Mouse (Mus musculus) bone marrow, adult 2 months (tissue): ENCODE measurements around the gene Pif1. TPM values are rescaled to one million over a fixed set of nuclear protein-coding genes. Genes with fewer than 3 reads are reported as not detected.
A peak's percentile ranks its signal among the peaks of the same experiment; 100 is the strongest.

Experiments
- H3K27ac ChIP-seq: fragments of 200-500 bp; 2 replicates; pipeline ENCODE4 v1.5.1; 2012; ENCODE audit warnings: low read depth, mild to moderate bottlenecking, control low read depth, inconsistent platforms, low read length; ENCODE audit not compliant: control insufficient read depth, poor library complexity, insufficient read depth
- H3K4me1 ChIP-seq: fragments of 200-500 bp; 2 replicates; pipeline ENCODE4 v1.6.1; 2011; ENCODE audit warnings: low read length; ENCODE audit not compliant: control insufficient read depth, insufficient read depth
- H3K4me3 ChIP-seq: fragments of 200-500 bp; replicated peaks from 2 replicates; pipeline ENCODE3; 2011; ENCODE audit warnings: mild to moderate bottlenecking, low read depth, low read length, control low read depth; ENCODE audit not compliant: control insufficient read depth
- CTCF ChIP-seq: fragments of 200-500 bp; IDR thresholded peaks from 2 replicates; pipeline ENCODE4 v1.5.1; 2011; ENCODE audit warnings: low read length, control low read depth; ENCODE audit not compliant: control insufficient read depth, insufficient read depth
- POLR2A ChIP-seq: fragments of 200-500 bp; IDR thresholded peaks from 2 replicates; pipeline ENCODE4 v1.6.1; 2011; ENCODE audit warnings: low read depth, mild to moderate bottlenecking, control low read depth, low read length, borderline replicate concordance; ENCODE audit not compliant: control insufficient read depth
- WGBS: fragments of 180-500 bp; shearing (Covaris S2); methylation state at CpG from one replicate; pipeline ENCODE4 v1.1.7; 2018; 5-methylcytosine and 5-hydroxymethylcytosine counted together
- polyA plus RNA-seq: library from polyadenylated mRNA; stranded (reverse); fragments of >200 nt; gene quantifications from 2 replicates; pipeline ENCODE4 v1.2.4, GENCODE M21; 2011; ENCODE audit warnings: low replicate concordance; ENCODE audit not compliant: missing spikeins, insufficient read depth, insufficient read length

The Pif1 gene
- polyA plus RNA-seq, 1 experiment: 29.8 TPM

DNA sequence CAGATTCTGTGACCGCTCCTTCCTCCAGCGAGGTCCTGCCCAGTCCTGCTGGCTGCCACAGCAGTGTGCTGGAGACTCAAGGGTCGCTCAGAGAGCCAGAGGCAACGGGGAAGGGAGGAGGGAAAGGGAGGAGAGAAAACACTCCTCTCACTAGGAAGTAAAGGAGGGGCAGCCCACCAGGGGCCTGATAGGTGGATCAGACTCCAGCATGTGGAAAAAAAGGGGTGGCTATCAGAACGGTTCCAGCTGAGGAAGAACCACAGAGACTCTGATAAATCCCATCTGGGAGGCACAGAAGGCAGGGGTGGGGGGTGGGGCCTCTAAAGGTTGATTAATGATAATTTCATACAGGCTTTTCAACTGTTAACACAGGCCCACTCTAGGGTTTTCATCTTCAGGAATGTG, 32.0 kb upstream of the Pif1 start:
- Histone ChIP-seq H3K4me3 (no peak overlapping the region), H3K4me1 (peaks cover 18% of the 10 kb centered on the region)

DNA sequence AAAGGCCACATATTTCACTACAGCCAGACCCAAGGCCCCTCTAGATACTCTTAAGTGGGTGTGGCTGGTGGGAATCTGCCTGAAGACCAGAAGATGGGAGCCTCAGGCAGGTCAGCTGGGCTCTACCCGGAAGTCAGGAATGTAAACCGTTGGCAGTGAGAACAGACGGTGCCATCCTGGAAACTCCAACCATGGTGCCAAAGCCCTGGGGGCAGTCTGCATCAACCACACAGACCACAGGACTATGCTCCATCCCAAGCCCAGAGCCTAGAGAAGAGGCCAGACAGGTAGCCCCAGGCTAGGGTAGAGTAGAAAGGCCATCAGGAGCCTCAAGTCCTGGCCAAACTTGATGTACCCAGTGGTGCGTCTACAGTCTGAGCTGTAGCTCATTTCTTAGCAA, 31.3 kb upstream of the Pif1 start:
- 79% methylated on average over 4 of the region's 4 CpGs for WGBS
- TF ChIP-seq POLR2A: no peak
- no peak for TF ChIP-seq CTCF
- Histone ChIP-seq H3K4me3 (no peak overlapping the region), H3K27ac (peak overlapping the region; percentile 66), H3K4me1 (peaks cover 18% of the 10 kb centered on the region)

More for the DNA sequence above, 32.0 kb upstream of the Pif1 start:
- peak overlapping the region; percentile 66 for H3K27ac ChIP-seq
- 0 out of 2 replicates have a peak, but pooled peaks have one; percentile 21 for TF ChIP-seq POLR2A
- no peak for TF ChIP-seq CTCF
- 37% methylated on average over 5 of the region's 5 CpGs for WGBS

DNA sequence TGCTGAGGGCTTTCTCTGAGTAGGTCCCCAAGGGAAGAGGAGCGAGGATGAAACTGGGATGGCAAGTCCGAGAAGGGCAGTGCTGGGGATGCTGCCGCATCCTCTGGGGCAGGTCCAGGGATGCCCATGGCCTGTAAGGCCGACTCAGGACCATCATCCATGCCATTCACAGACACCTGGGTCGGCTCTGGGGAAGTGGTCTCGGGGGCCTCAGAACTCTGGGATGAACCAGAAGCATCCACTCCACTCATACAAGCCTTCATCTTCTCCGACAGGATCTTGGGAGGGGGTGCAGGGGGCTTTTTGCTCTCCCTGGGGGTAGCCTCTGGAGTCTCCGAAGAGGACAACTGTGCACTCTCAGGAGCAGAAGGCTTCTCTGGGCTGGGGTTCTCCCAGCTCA, 30.6 kb upstream of the Pif1 start:
- H3K4me1 ChIP-seq: peaks cover 17% of the 10 kb centered on the region; the same call in 1 of the 2 replicates
- TF ChIP-seq CTCF: no peak
- TF ChIP-seq POLR2A: no peak
- H3K4me3 ChIP-seq: no peak overlapping the region
- WGBS: 93% methylated on average over 8 of the region's 8 CpGs
- H3K27ac ChIP-seq: peak overlapping the region; percentile 66; the same call in 1 of the 2 replicates

DNA sequence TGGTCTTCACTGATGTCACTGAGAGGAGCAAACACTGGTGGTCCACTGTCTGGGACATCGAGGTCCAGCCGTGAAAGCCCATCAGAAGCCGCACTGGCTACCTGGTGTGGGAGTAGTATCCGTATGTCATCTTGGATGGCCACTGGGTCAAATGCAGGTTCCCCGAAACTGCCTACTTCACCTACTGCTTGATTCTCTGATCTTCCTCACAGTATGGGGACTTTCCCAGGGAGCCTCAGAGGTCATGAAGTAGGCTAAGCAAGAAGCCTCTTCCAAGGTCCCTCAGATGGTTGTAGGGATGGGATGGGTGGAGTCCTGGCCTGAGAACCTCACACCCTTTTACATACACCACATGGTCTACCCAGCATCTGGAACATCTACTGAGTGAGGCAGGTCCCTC, 30.0 kb upstream of the Pif1 start:
- no peak for TF ChIP-seq POLR2A
- no peak for TF ChIP-seq CTCF
- Histone ChIP-seq H3K4me3 (no peak overlapping the region), H3K4me1 (peaks cover 14% of the 10 kb centered on the region; the same call in 1 of the 2 replicates), H3K27ac (peak overlapping the region; percentile 23; the same call in 1 of the 2 replicates)
- WGBS: 93% methylated on average over 5 of the region's 5 CpGs

DNA sequence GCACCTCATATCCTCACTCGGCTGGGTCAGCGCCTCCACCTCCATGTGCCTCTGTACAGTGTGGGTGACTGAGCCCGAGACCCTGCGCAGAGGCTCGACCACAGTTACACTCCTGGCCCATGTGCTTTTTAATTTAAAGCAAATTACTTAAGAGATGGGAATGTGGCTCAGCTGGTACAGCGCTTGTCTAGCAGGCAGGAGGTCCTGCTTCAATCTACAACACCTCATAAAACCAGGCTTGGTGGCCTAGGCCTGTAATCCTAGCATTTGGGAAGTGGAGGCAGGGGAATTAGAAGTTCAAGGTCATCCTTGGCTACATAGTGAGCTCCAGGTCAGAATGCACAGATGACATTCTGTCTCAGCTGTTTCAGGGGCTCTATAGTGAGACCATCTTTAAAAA, 28.2 kb upstream of the Pif1 start:
- WGBS: 94% methylated on average over 6 of the region's 6 CpGs
- Histone ChIP-seq H3K27ac (no peak overlapping the region), H3K4me1 (peaks cover 13% of the 10 kb centered on the region; the same call in 1 of the 2 replicates), H3K4me3 (no peak overlapping the region)
- no peak for TF ChIP-seq CTCF
- TF ChIP-seq POLR2A: no peak

DNA sequence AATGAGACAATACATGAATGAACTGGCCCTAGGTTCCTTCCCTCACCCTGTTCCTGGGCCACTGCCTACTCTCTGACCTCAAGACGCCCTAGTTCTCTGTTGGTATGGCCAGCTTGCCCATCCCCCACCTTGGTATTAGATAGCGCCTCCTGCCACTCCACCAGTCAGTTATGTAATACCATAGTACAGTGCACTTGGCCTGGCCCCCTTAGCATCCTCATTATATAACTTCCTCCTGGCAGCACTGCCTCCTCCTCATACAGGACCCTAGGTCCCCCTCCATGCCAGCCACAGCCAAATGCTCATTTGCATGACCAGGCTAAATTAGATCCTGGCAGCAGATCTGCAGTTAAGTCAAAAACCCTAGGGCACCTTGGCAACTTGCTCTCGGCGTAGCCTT, 25.9 kb upstream of the Pif1 start:
- H3K27ac ChIP-seq: peak overlapping the region; percentile 46
- H3K4me1 ChIP-seq: peaks cover 8% of the 10 kb centered on the region; the same call in 1 of the 2 replicates
- TF ChIP-seq POLR2A (no peak), CTCF (no peak)
- no peak overlapping the region for H3K4me3 ChIP-seq
- WGBS: 27% methylated on average over 4 of the region's 4 CpGs

DNA sequence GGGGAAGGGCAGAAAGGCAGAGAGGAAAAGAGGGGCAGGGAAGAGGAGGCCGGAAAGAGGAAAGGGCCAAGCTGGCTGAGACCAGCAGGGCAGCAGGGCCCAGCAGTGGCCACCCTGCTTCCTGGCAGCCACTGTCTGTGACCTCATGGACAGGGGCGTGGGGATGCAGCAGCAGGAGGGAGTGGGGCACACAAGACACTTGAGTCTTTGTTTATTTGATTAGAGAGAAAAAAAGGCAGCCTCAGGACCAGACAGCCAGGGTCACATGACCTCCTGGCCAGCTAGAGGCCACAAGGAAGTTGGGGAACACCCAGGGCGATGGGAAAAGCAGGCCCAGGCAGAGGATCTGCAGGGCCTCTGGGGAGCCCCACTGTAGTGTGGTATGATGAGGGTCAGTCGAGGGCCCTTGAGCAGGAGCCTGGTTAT, 24.9 kb upstream of the Pif1 start:
- Histone ChIP-seq H3K4me1 (peaks cover 8% of the 10 kb centered on the region; the same call in 1 of the 2 replicates), H3K27ac (peak overlapping the region; percentile 46; the same call in 1 of the 2 replicates), H3K4me3 (no peak overlapping the region)
- WGBS: 53% methylated on average over 4 of the region's 4 CpGs
- no peak for TF ChIP-seq POLR2A
- no peak for TF ChIP-seq CTCF

DNA sequence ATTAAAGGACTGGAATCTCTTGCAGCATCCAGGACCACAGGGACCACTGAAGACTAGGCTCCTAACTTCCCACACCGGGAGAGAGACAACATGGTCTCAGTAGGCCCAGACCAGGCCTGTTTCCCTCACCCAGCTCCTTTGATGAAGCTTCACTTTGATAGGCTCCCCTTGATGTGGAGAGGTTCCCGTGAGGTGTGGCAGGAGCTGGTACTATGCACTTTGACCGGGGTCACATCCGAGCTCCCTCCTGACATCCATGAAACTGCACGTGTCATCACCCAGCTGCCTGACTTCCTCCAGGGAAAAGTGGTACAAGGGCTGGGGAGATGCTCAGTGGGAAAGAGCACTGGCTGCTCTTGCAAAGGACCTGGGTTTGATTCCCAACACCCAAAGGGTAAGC, 23.9 kb upstream of the Pif1 start:
- no peak overlapping the region for H3K27ac ChIP-seq
- no peak overlapping the region for H3K4me3 ChIP-seq
- 92% methylated on average over 5 of the region's 5 CpGs for WGBS
- TF ChIP-seq CTCF: no peak
- no peak for TF ChIP-seq POLR2A
- peaks cover 8% of the 10 kb centered on the region; the same call in 1 of the 2 replicates for H3K4me1 ChIP-seq

DNA sequence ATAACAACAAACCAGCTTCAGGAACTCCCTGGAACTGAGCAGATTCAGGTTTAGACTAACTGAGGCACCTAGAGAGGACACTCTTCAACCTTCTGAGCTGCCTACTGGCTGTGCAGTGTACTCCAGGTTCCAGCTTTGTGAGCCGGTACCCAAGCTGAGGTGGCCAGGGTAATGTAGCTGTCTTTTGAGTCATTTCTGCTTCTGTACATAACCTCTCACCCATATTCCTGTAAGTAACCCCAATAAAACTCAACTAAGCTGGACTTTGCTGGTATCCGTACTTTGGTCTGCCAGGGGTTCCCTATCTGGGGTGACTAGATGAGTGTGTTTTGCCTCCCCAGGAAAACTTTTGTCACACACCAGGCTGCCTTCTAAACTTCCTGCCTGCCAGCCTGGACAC, 22.3 kb upstream of the Pif1 start:
- Histone ChIP-seq H3K4me3 (no peak overlapping the region), H3K27ac (peak overlapping the region; percentile 17; the same call in 1 of the 2 replicates), H3K4me1 (peaks cover 8% of the 10 kb centered on the region; the same call in 1 of the 2 replicates)
- WGBS: 64% methylated on average over 2 of the region's 2 CpGs
- no peak for TF ChIP-seq CTCF
- TF ChIP-seq POLR2A: no peak
